In genomic region chr17:57087049-57087832, GRCm38 (mm10) we compare ENCODE assay signal across 8 mouse cellular contexts. TPM values are rescaled to one million over a fixed set of nuclear protein-coding genes. Genes with fewer than 3 reads are reported as not detected.
DNase-seq lines count a peak whose midpoint lies in the region; ATAC-seq and TF ChIP-seq lines count a peak whose summit lies in the region.

Gene Tubb4a, minus strand, starts transcription at chr17:57087782.

- no peaks in the 10 kb centered on the region for H3K4me1 ChIP-seq in liver, adult 2 months (ENCODE audit: control insufficient read depth, insufficient read depth, low read length)
- peaks cover 18% of the 10 kb centered on the region; the same call in 1 of the 2 replicates for H3K4me1 ChIP-seq in neural tube, embryonic 12.5 days

- no peak for TF ChIP-seq CTCF in liver, adult 2 months (IDR thresholded peaks at IDR 0.05; ENCODE audit: low read depth, low read length)

- H3K27me3 ChIP-seq in liver, adult 2 months (ENCODE audit: control insufficient read depth, insufficient read depth, low read length): peaks cover 4% of the 10 kb centered on the region; the same call in 1 of the 2 replicates
- no peaks in the 10 kb centered on the region for H3K27me3 ChIP-seq in neural tube, embryonic 12.5 days (replicated peaks)

- no peaks in the 10 kb centered on the region for H3K36me3 ChIP-seq in liver, adult 2 months (ENCODE audit: control insufficient read depth, insufficient read depth, low read length)
- H3K36me3 ChIP-seq in neural tube, embryonic 12.5 days: peaks cover 15% of the 10 kb centered on the region; the same call in 1 of the 2 replicates

- DNase-seq in brain, embryonic 18.5 days (ENCODE audit: low read depth, low spot score): peak; percentile 71
- DNase-seq in cerebellum, postnatal 4 days (ENCODE audit: low spot score in 2 of 2): peak; percentile 52 to 71
- DNase-seq in gastrocnemius, postnatal 10 days: peak; percentile 38
- peak; percentile 7 to 18 for DNase-seq in kidney, postnatal 36 days
- DNase-seq in liver, adult 2 months (ENCODE audit: extremely low read depth, low read depth, low spot score): no peak
- no peak for DNase-seq in c-Kit-positive CD71-positive TER-119-positive erythroid progenitor cells, embryonic 14.5 days (ENCODE audit: low spot score)

- H3K4me3 ChIP-seq in liver, adult 2 months (ENCODE audit: insufficient read depth, low read depth, low read length): peak within 1 kb of the TSS; percentile 18; the same call in 1 of the 2 replicates
- peak within 1 kb of the TSS; percentile 46 for H3K4me3 ChIP-seq in neural tube, embryonic 12.5 days

- whole genome bisulfite sequencing in liver, adult 2 months: 7% methylated on average over 31 of the region's 31 CpGs
- WGBS in neural tube, embryonic 12.5 days: 2% methylated on average over 31 of the region's 31 CpGs

- no peak within 1 kb of the TSS for H3K27ac ChIP-seq in liver, adult 2 months (replicated peaks; ENCODE audit: insufficient read depth, low read depth, low read length)
- H3K27ac ChIP-seq in neural tube, embryonic 12.5 days: no peak within 1 kb of the TSS; the same call in 1 of the 2 replicates

- H3K9ac ChIP-seq in liver, adult 2 months (ENCODE audit: low read depth, low read length): no peak within 1 kb of the TSS
- H3K9ac ChIP-seq in neural tube, embryonic 12.5 days: peak within 1 kb of the TSS; percentile 61

- H3K4me2 ChIP-seq in neural tube, embryonic 12.5 days (replicated peaks): peak within 1 kb of the TSS; percentile 59

- TF ChIP-seq POLR2A in liver, adult 2 months (IDR thresholded peaks at IDR 0.05; ENCODE audit: extremely low read depth, insufficient read depth, low read length): no peak

- 0 out of 2 replicates have a peak, but pooled peaks cover 4% of the 10 kb centered on the region for H3K9me3 ChIP-seq in neural tube, embryonic 12.5 days

- H3K79me2 ChIP-seq in liver, adult 2 months (ENCODE audit: control insufficient read depth, insufficient read depth, low read length): no peaks in the 10 kb centered on the region

- peak; percentile 95 for ATAC-seq in neural tube, embryonic 12.5 days (ENCODE audit: low FRiP score, low read depth)
- ATAC-seq in megakaryocyte-erythroid progenitor cell, adult 5-6 weeks (replicated peaks; ENCODE audit: low FRiP score, low TSS enrichment, poor library complexity, severe bottlenecking): no peak

RNA-seq across cellular contexts. Expression of gene Tubb4a, which starts in this region (rescaled TPM):
- 1 to 10 TPM; 4.2 to 4.6 TPM for total RNA-seq in gastrocnemius, postnatal 10 days (2021)
- 0.18 and 0.27 TPM in 2 replicates for total RNA-seq in liver, adult 2 months (2014; rRNA removed)
- 0.16 and 0.24 TPM in 2 replicates for polyA plus RNA-seq in liver, adult 2 months (2012; rRNA removed)
- polyA plus RNA-seq in neural tube, embryonic 12.5 days (2016; fragmentation: Nextera tagmentation; extraction: Ambion mirVana): 228 and 271 TPM in 2 replicates
- not detected in 2 replicates for total RNA-seq in megakaryocyte-erythroid progenitor cell, adult 5-6 weeks (2014; fragmentation: Nextera tagmentation)
- total RNA-seq in megakaryocyte-erythroid progenitor cell, adult 5-6 weeks (2017): 0.08 TPM in 1 of 2 replicates, not detected in the other

Comparison
In these comparisons a context has a peak if more than half of its experiments do, and no peak if none do; other contexts are left out.
1. RNA of gene Tubb4a (polyA plus RNA-seq): 228 to 271 TPM in neural tube, embryonic 12.5 days; 0.16 to 0.24 TPM in liver, adult 2 months; every median in the first group is over 100 times any median in the second.
2. DNase-seq: peak in brain, embryonic 18.5 days (single experiment), cerebellum, postnatal 4 days (2 of 2), gastrocnemius, postnatal 10 days (single experiment) and kidney, postnatal 36 days (2 of 2); none in liver, adult 2 months (single experiment) and c-Kit-positive CD71-positive TER-119-positive erythroid progenitor cells, embryonic 14.5 days (single experiment).